Mouse (Mus musculus) midbrain, postnatal 0 days (tissue): Measurements from ENCODE around the gene Satb1. TPM values are rescaled to one million over a fixed set of nuclear protein-coding genes. Genes with fewer than 3 reads are reported as not detected.
A peak's percentile ranks its signal among the peaks of the same experiment; 100 is the strongest.

Source experiments
- ATAC-seq: fragments of 200-750 bp; cut with Nextera tagmentation; 2 replicates; pipeline ENCODE4 v1.8.0; 2017; ENCODE audit warnings: moderate number of reproducible peaks, mild to moderate bottlenecking, moderate TSS enrichment, moderate library complexity; ENCODE audit not compliant: low FRiP score
- DNase-seq: peaks from one replicate; pipeline ENCODE4 v3.0.0-alpha.2; 2015; ENCODE audit warnings: low spot score
- H3K27ac ChIP-seq: fragments of 300-500 bp; sonication (generic); 2 replicates; pipeline ENCODE4 v1.5.1; 2014; ENCODE audit warnings: low read depth, mild to moderate bottlenecking, low read length, mixed read lengths
- H3K27me3 ChIP-seq: fragments of 300-500 bp; sonication (generic); 2 replicates; pipeline ENCODE4 v1.6.1; 2014; ENCODE audit warnings: low read length, control low read depth, mixed read lengths; ENCODE audit not compliant: insufficient read depth
- H3K36me3 ChIP-seq: fragments of 300-500 bp; sonication (generic); 2 replicates; pipeline ENCODE4 v1.6.1; 2014; ENCODE audit warnings: low read length, control low read depth, mixed read lengths; ENCODE audit not compliant: insufficient read depth
- H3K4me1 ChIP-seq: fragments of 300-500 bp; sonication (generic); 2 replicates; pipeline ENCODE4 v1.6.1; 2014; ENCODE audit warnings: mild to moderate bottlenecking, control low read depth, antibody characterized with exemption, low read length, mixed read lengths; ENCODE audit not compliant: insufficient read depth
- H3K4me2 ChIP-seq: fragments of 300-500 bp; sonication (generic); 2 replicates; pipeline ENCODE4 v1.6.1; 2014; ENCODE audit warnings: low read depth, mild to moderate bottlenecking, low read length, mixed read lengths; ENCODE audit not compliant: poor library complexity, severe bottlenecking
- H3K4me3 ChIP-seq: fragments of 300-500 bp; sonication (generic); 2 replicates; pipeline ENCODE4 v1.5.1; 2014; ENCODE audit warnings: low read depth, mild to moderate bottlenecking, low read length, moderate library complexity
- H3K9ac ChIP-seq: fragments of 300-500 bp; sonication (generic); replicated peaks from 2 replicates; pipeline ENCODE4 v1.6.1; 2014; ENCODE audit warnings: mild to moderate bottlenecking, low read length, moderate library complexity, mixed read lengths; ENCODE audit not compliant: poor library complexity, severe bottlenecking
- H3K9me3 ChIP-seq: fragments of 300-500 bp; sonication (generic); 2 replicates; pipeline ENCODE4 v1.6.1; 2016; ENCODE audit warnings: low read length, control low read depth
- CTCF ChIP-seq: IDR thresholded peaks from 2 replicates; pipeline ENCODE4 v1.5.1; 2016; ENCODE audit warnings: antibody characterized with exemption, mild to moderate bottlenecking
- WGBS: fragments of 180-500 bp; shearing (Covaris S2); extraction: QIAGEN DNeasy Blood & Tissue Kit; methylation state at CpG from one replicate; pipeline ENCODE4 v1.1.7; 2014; 5-methylcytosine and 5-hydroxymethylcytosine counted together
- polyA plus RNA-seq: library from polyadenylated mRNA; unstranded; fragments of >200 nt; fragmentation: Nextera tagmentation; extraction: Ambion mirVana; gene quantifications from 2 replicates; pipeline ENCODE4 v1.2.1, GENCODE M21; 2015
- total RNA-seq: library from RNA; depleted of rRNA; stranded (reverse); fragments of >200 nt; gene quantifications from 2 replicates; pipeline ENCODE4 v1.2.3, GENCODE M21; 2014

The Satb1 gene
- total and polyA plus RNA-seq, 2 experiments from 2014 or later = 13.6 to 29.8 TPM

DNA sequence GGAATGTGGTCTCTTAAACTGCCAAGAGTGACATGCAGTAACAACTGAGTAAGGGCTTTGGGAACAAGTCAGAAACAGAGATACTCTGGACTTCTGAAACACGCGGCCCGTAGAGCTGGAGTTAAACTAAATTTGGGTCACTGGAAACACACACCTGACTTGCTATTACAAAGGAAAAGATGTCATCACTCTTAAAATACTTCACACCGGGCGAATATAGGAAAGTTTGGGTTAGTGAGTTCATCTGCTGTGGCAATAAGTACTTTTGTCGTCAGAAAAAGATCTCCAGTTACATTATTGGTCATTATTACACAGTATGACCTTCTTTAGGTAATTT is 19.3 kb downstream of the Satb1 start:
- H3K4me3 ChIP-seq = peak overlapping the region; percentile 96
- no peak for TF ChIP-seq CTCF
- DNase-seq (no peak), ATAC-seq (no peak)
- H3K36me3 ChIP-seq = no peaks in the 10 kb centered on the region
- peak overlapping the region; percentile 81 for H3K4me2 ChIP-seq
- WGBS = 1% methylated on average over 6 of the region's 6 CpGs
- no peaks in the 10 kb centered on the region for H3K4me1 ChIP-seq
- peak overlapping the region; percentile 80; the same call in 1 of the 2 replicates for H3K27ac ChIP-seq
- no peaks in the 10 kb centered on the region for H3K9me3 ChIP-seq
- no peaks in the 10 kb centered on the region for H3K27me3 ChIP-seq
- peak overlapping the region; percentile 84 for H3K9ac ChIP-seq

DNA sequence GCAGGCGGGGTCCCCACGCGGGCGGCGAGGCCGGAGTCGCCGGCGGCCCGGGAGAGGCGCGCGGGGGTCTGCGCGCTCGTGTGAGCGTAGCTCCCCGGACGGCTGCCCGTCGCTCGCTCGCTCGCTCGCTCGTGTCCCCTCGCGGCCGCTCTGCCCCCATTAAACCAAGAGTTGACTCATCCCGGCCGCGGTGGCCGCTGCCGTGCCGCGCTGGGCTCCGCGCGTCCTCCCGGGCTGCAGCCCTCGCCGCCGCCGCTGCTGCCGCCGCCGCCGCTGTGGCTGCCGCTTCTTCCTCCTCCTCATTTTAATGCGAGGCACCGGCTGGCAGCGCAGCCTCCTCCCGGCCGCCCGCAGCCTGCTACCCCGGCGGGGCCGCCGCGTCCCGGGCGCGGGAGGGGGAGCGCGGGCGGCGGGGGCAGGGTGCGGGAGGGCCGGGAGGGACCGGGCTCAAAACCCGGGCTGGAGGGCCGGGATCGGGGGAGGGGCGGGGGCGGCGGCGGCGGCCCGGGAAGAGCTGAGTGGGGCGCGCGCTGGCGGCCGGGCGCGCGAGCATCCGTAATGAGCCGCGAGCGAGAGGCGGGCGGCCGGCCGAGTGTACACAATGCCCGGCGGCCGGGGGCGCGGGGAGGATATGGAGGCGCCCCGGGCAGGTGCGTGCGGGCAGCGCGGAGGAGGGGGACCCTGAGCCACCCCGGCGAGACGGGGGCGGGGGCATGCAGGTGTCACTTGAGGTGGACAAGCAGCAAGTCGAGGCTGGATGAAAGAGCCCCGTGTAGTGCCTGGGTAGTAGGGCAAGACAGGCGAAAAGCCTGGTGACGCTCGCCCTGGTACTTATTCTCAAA is 19.9 kb downstream of the Satb1 start:
- Histone ChIP-seq H3K4me3 (peak overlapping the region; percentile 96), H3K4me1 (no peaks in the 10 kb centered on the region), H3K9me3 (no peaks in the 10 kb centered on the region), H3K9ac (peak overlapping the region; percentile 84), H3K27me3 (no peaks in the 10 kb centered on the region), H3K27ac (peak overlapping the region; percentile 80), H3K36me3 (no peaks in the 10 kb centered on the region), H3K4me2 (peak overlapping the region; percentile 81)
- no peak for TF ChIP-seq CTCF
- peak; percentile 83 for ATAC-seq
- WGBS = 1% methylated on average over 91 of the region's 115 CpGs
- peak; percentile 71 for DNase-seq

DNA sequence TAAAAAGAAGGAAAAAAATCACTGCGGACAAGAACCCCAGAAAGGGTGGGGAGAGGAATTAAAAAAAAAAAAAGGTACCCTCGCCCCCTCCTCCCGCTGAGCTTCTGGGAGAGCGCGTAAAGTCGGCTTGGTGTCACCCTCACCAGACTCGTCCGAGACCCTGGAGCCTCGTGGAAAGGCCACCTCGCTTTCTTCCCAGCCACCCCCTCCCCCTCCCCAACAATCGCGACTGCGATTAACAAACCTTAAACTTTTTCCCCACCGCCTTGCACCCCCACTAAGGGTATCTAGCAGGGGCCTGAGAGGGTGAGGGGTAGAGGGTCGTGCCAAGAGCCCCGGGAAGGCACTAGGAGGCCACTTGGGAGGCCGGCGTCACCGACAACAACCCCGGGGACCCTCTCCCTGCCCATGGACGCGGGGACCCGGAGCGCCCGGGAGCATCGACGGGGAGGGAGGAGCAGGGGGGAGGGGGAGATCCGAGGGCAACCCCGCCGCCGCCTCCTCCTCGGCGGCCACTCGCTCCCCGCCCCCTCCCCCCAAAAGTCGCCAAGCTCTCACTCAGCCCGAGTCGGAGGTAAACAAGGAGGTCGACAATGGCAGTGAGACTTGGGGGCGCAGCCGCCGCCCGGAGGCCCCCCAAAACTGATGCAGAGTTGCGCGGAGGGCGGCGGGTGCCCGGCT is 20.7 kb downstream of the Satb1 start:
- under 1% methylated on average over 36 of the region's 48 CpGs for WGBS
- no peaks in the 10 kb centered on the region for H3K9me3 ChIP-seq
- DNase-seq = peak; percentile 45

DNA sequence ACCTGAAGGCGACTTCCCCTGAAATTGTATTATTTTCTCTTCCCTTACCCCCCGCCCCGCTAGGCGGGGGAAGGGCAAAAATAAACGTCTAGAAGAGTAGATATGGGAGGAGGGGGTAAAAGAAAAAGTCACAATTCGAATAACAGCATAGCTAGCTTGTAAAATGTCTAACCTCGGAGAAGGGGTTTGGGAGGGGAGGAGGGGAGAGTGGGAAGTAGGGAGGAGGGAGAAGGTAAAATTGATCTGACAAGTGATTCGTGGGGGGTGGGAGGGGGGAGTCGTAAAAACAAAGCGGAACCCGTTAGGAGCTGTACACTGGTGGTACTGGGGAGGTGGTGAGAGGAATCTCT is 21.2 kb downstream of the Satb1 start:
- Histone ChIP-seq H3K27me3 (no peaks in the 10 kb centered on the region), H3K4me3 (peak overlapping the region; percentile 96), H3K9ac (peak overlapping the region; percentile 84), H3K9me3 (no peaks in the 10 kb centered on the region), H3K4me2 (peak overlapping the region; percentile 81), H3K27ac (0 out of 2 replicates have a peak overlapping the region, but pooled peaks have one; percentile 12), H3K4me1 (0 out of 2 replicates have a peak, but pooled peaks cover 3% of the 10 kb centered on the region), H3K36me3 (no peaks in the 10 kb centered on the region)
- WGBS = 0% methylated on average over 11 of the region's 11 CpGs
- ATAC-seq (no peak), DNase-seq (no peak)
- no peak for TF ChIP-seq CTCF

More for the DNA sequence above, 20.7 kb downstream of the Satb1 start:
- no peak for TF ChIP-seq CTCF
- peak overlapping the region; percentile 84 for H3K9ac ChIP-seq
- H3K27ac ChIP-seq = peak overlapping the region; percentile 80
- H3K4me1 ChIP-seq = 0 out of 2 replicates have a peak, but pooled peaks cover 2% of the 10 kb centered on the region
- ATAC-seq = peak; percentile 61
- H3K27me3 ChIP-seq = no peaks in the 10 kb centered on the region
- H3K4me3 ChIP-seq = peak overlapping the region; percentile 96
- H3K36me3 ChIP-seq = no peaks in the 10 kb centered on the region
- peak overlapping the region; percentile 81 for H3K4me2 ChIP-seq

DNA sequence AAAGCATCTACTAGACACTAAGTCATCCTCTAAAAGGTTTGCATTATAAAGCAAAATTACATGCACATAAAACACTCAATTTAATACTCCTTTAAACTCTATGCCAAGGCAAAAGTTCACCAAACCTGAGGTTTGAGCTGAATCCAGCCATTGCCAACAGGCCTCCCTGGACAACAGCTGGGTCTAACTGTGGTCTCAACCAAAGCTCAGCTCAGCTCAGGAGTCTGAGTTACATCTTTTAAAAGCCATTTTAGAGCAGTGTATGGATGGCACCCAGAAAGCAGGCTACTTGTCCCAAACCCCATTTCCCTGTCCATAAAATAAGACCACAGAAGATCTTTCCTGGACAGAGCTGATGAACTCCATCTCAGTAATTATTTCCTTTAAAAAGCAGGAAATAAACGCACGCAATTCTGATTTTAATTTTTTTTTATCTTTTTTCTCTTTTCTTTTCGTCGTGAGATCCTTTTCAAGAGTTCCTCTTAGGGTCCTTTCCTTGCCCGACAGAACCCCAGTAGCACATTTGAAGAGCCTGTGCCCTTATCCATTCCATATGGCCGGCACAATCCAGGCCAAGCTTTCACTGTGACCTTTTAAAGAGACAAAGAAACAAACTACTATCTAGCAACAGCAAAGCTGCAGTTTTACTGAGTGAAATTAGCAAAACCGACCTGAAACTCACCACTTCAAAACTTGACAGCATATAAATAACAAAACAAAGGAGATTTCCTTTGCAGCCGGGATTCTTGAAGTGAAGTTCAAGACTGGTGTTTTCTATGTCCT is 21.8 kb downstream of the Satb1 start:
- peak overlapping the region; percentile 84 for H3K9ac ChIP-seq
- no peaks in the 10 kb centered on the region for H3K9me3 ChIP-seq
- no peaks in the 10 kb centered on the region for H3K27me3 ChIP-seq
- peak; percentile 72 for DNase-seq
- no peaks in the 10 kb centered on the region for H3K36me3 ChIP-seq
- peak overlapping the region; percentile 81 for H3K4me2 ChIP-seq
- no peak overlapping the region for H3K27ac ChIP-seq
- 0 out of 2 replicates have a peak, but pooled peaks cover 3% of the 10 kb centered on the region for H3K4me1 ChIP-seq
- no peak for TF ChIP-seq CTCF
- H3K4me3 ChIP-seq = peak overlapping the region; percentile 96
- WGBS = 6% methylated on average over 8 of the region's 8 CpGs
- ATAC-seq = no peak
